Mouse (Mus musculus) lung, postnatal 0 days (tissue): Measurements from ENCODE around the gene Rora. TPM values are rescaled to one million over a fixed set of nuclear protein-coding genes. Genes with fewer than 3 reads are reported as not detected.

Source experiments
- ATAC-seq: fragments of 200-750 bp; cut with Nextera tagmentation; 2 replicates; pipeline ENCODE4 v1.8.0; 2017; ENCODE audit warnings: moderate library complexity
- DNase-seq: peaks from one replicate; pipeline ENCODE4 v3.0.0-alpha.2; 2016; ENCODE audit warnings: low spot score
- H3K27ac ChIP-seq: fragments of 300-500 bp; sonication (generic); 2 replicates; pipeline ENCODE4 v1.5.1; 2014; ENCODE audit warnings: antibody characterized with exemption, mild to moderate bottlenecking, low read length, mixed read lengths
- H3K27me3 ChIP-seq: fragments of 300-500 bp; sonication (generic); replicated peaks from 2 replicates; pipeline ENCODE4 v1.6.1; 2014; ENCODE audit warnings: low read length, mixed read lengths; ENCODE audit not compliant: insufficient read depth
- H3K36me3 ChIP-seq: fragments of 300-500 bp; sonication (generic); 2 replicates; pipeline ENCODE4 v1.6.1; 2014; ENCODE audit warnings: low read length, mixed read lengths; ENCODE audit not compliant: insufficient read depth
- H3K4me1 ChIP-seq: fragments of 300-500 bp; sonication (generic); 2 replicates; pipeline ENCODE4 v1.6.1; 2014; ENCODE audit warnings: antibody characterized with exemption, low read depth, low read length, mixed read lengths; ENCODE audit not compliant: insufficient read depth
- H3K4me2 ChIP-seq: fragments of 300-500 bp; sonication (generic); replicated peaks from 2 replicates; pipeline ENCODE4 v1.6.1; 2014; ENCODE audit warnings: low read depth, mild to moderate bottlenecking, low read length, moderate library complexity, mixed read lengths
- H3K4me3 ChIP-seq: fragments of 300-500 bp; sonication (generic); 2 replicates; pipeline ENCODE4 v1.5.1; 2014; ENCODE audit warnings: low read depth, low read length
- H3K9ac ChIP-seq: fragments of 300-500 bp; sonication (generic); replicated peaks from 2 replicates; pipeline ENCODE4 v1.6.1; 2014; ENCODE audit warnings: low read depth, mild to moderate bottlenecking
- H3K9me3 ChIP-seq: fragments of 300-500 bp; sonication (generic); 2 replicates; pipeline ENCODE4 v1.6.1; 2016; ENCODE audit warnings: low read length, mixed read lengths
- CTCF ChIP-seq: IDR thresholded peaks from 2 replicates; pipeline ENCODE4 v1.5.1; 2016; ENCODE audit warnings: antibody characterized with exemption, mild to moderate bottlenecking
- EP300 ChIP-seq: IDR thresholded peaks from 2 replicates; pipeline ENCODE4 v1.6.1; 2016; ENCODE audit warnings: antibody characterized with exemption, mild to moderate bottlenecking, control low read depth
- WGBS: fragments of 180-500 bp; shearing (Covaris S2); extraction: QIAGEN DNeasy Blood & Tissue Kit; methylation state at CpG from one replicate; pipeline ENCODE4 v1.1.7; 2014; 5-methylcytosine and 5-hydroxymethylcytosine counted together
- polyA plus RNA-seq: library from polyadenylated mRNA; unstranded; fragments of >200 nt; fragmentation: Nextera tagmentation; extraction: Ambion mirVana; gene quantifications from 2 replicates; pipeline ENCODE4 v1.2.1, GENCODE M21; 2015

Rora gene
- polyA plus RNA-seq, 1 experiment from 2014 or later = 18.8 TPM

DNA sequence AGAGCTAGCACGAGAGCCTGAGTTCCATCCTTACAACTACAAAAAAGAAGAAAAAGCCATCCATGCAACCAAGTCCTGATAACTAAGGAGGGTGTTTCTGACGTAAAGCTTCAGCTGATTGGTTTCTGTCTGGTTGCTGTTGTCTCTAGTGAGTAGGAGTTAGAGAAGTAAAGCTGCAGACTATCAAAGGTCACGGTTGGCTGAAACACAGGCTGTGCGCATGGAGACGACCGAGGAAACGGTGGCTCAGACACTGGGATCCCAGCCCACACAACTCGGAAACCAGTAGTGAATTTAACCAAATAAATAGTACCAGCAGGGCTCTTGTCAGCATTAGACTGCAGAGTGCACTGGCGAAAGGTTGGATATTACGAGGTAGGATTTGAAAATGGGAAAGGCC, 781.6 kb downstream of the Rora start:
- Histone ChIP-seq H3K4me1 (no peaks in the 10 kb centered on the region), H3K36me3 (no peaks in the 10 kb centered on the region), H3K4me2 (no peak overlapping the region), H3K27me3 (no peaks in the 10 kb centered on the region), H3K9ac (no peak overlapping the region), H3K9me3 (no peaks in the 10 kb centered on the region), H3K27ac (no peak overlapping the region), H3K4me3 (no peak overlapping the region)
- ATAC-seq = no peak
- WGBS = 80% methylated on average over 10 of the region's 10 CpGs
- no peak for DNase-seq
- TF ChIP-seq EP300 (no peak), CTCF (no peak)

- ATAC-seq (no peak), DNase-seq (no peak)
- Histone ChIP-seq H3K27ac (no peak overlapping the region), H3K4me2 (no peak overlapping the region), H3K27me3 (no peaks in the 10 kb centered on the region), H3K4me3 (no peak overlapping the region), H3K9me3 (no peaks in the 10 kb centered on the region), H3K36me3 (no peaks in the 10 kb centered on the region), H3K4me1 (no peaks in the 10 kb centered on the region), H3K9ac (no peak overlapping the region)
- TF ChIP-seq CTCF = no peak
- TF ChIP-seq EP300 = no peak
Observed at GRCm38 (mm10) chr9:69435662-69436061, 782.1 kb downstream of the Rora start.
